Mouse (Mus musculus) cerebellum, adult (tissue): ENCODE results near the gene Gm20422.

Experiments
- ATAC-seq: cut with Nextera tagmentation; 2 replicates; pipeline ENCODE4 v1.9.2; 2017; ENCODE audit warnings: mild to moderate bottlenecking, moderate library complexity, mixed read lengths; ENCODE audit not compliant: insufficient number of reproducible peaks, low FRiP score, low TSS enrichment

The Gm20422 gene

GRCm38 (mm10) chr8:69774503-69775148 lies at the start of gene Gm20422:
TSS of gene Gm20422 (minus strand) at chr8:69774886.
- peak; percentile 100 for ATAC-seq

- ATAC-seq: no peak
These were observed 47.9 kb upstream of the Gm20422 start, which contains the start of gene Lpar2 for GRCm38 (mm10) chr8:69822386-69823191. TSS of gene Lpar2 (plus strand) at chr8:69822429.

GRCm38 (mm10) chr8:69821971-69822385 lies 47.3 kb upstream of the Gm20422 start:
- ATAC-seq: no peak

- no peak for ATAC-seq
These were observed 45.8 kb upstream of the Gm20422 start for GRCm38 (mm10) chr8:69820466-69820865.

GRCm38 (mm10) chr8:69815396-69815795 lies 40.7 kb upstream of the Gm20422 start:
- no peak for ATAC-seq

- ATAC-seq: no peak
These were observed 40.2 kb upstream of the Gm20422 start for GRCm38 (mm10) chr8:69814881-69815280.

- no peak for ATAC-seq
These were observed 35.1 kb upstream of the Gm20422 start for GRCm38 (mm10) chr8:69809820-69810219.

- ATAC-seq: no peak
These were observed 34.2 kb upstream of the Gm20422 start for GRCm38 (mm10) chr8:69808864-69809403.

GRCm38 (mm10) chr8:69808094-69808863 lies 33.6 kb upstream of the Gm20422 start, which contains the start of gene Gmip:
TSS of gene Gmip (plus strand) at chr8:69808679.
- ATAC-seq: no peak

- ATAC-seq: no peak
These were observed 32.5 kb upstream of the Gm20422 start for GRCm38 (mm10) chr8:69807236-69807635.

- no peak for ATAC-seq
These were observed 30.8 kb upstream of the Gm20422 start for GRCm38 (mm10) chr8:69805491-69805890.

- ATAC-seq: no peak
These were observed 30.4 kb upstream of the Gm20422 start for GRCm38 (mm10) chr8:69805086-69805485.

GRCm38 (mm10) chr8:69804537-69804936 lies 29.9 kb upstream of the Gm20422 start:
- no peak for ATAC-seq

- no peak for ATAC-seq
These were observed 28.7 kb upstream of the Gm20422 start for GRCm38 (mm10) chr8:69803366-69803765.

- no peak for ATAC-seq
These were observed 27.5 kb upstream of the Gm20422 start for GRCm38 (mm10) chr8:69802216-69802615.

- ATAC-seq: no peak
These were observed 27.1 kb upstream of the Gm20422 start for GRCm38 (mm10) chr8:69801796-69802195.

- ATAC-seq: no peak
These were observed 25.3 kb upstream of the Gm20422 start for GRCm38 (mm10) chr8:69799946-69800345.

GRCm38 (mm10) chr8:69799261-69799660 lies 24.6 kb upstream of the Gm20422 start:
- no peak for ATAC-seq

- no peak for ATAC-seq
These were observed 23.0 kb upstream of the Gm20422 start for GRCm38 (mm10) chr8:69797661-69798060.

GRCm38 (mm10) chr8:69796721-69797345 lies 22.1 kb upstream of the Gm20422 start:
- ATAC-seq: no peak
